Mouse (Mus musculus): Measurements from ENCODE around the gene Fbxl7. TPM values are rescaled to one million over a fixed set of nuclear protein-coding genes. Genes with fewer than 3 reads are reported as not detected.
"Not testable (repeated sequence)": the region's sequence is repeated elsewhere in the genome, so short reads cannot be mapped to it uniquely, and the experiment has no call there.

Gene Fbxl7
- polyA plus RNA-seq, 2 experiments: 17.5 to 19.9 TPM

GRCm38 (mm10) chr15:26774895-26775294 lies 120.5 kb downstream of the Fbxl7 start:
- Histone ChIP-seq H3K27ac (replicated peaks; ENCODE audit: low read depth, low read length) (no peak overlapping the region), H3K4me3 (replicated peaks; ENCODE audit: low read length) (no peak overlapping the region), H3K9me3 (ENCODE audit: control insufficient read depth, low read length) (no peaks in the 10 kb centered on the region), H3K36me3 (ENCODE audit: control insufficient read depth, insufficient read depth, low read length) (no peaks in the 10 kb centered on the region), H3K9ac (ENCODE audit: low read depth, low read length, severe bottlenecking) (no peak overlapping the region), H3K4me1 (ENCODE audit: control insufficient read depth, insufficient read depth, low read length) (no peaks in the 10 kb centered on the region), H3K27me3 (ENCODE audit: control insufficient read depth, insufficient read depth, low read length) (no peaks in the 10 kb centered on the region), H3K4me2 (replicated peaks; ENCODE audit: low read depth, low read length, severe bottlenecking) (no peak overlapping the region)
- 95% methylated on average over 2 of the region's 2 CpGs for WGBS
- DNase-seq (ENCODE audit: low spot score): no peak
- no peak for TF ChIP-seq POLR2A (IDR thresholded peaks at IDR 0.05; ENCODE audit: borderline replicate concordance, extremely low read depth, insufficient read depth, insufficient read length)
- no peak for ATAC-seq (ENCODE audit: low FRiP score, low read depth)

DNA sequence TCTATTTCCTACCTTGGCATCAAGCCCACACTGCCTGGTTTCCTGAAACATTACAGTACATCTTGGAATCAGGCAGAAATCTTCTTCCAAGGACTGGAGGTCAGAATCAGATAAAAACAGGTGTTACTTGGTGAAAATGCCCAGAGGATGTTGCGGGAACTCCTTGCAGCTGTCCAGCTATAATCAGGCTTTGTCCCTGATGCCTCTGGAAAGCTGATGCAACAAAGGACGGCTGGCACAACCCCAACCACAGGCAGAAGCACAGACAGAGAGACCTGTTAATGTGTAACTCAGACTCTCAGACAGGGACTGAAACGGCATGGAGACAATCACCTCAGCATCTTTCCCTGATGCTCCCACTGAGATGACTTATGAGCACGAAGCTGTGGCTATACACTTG lies 133.7 kb downstream of the Fbxl7 start:
- H3K4me2 ChIP-seq (replicated peaks; ENCODE audit: low read depth, low read length, severe bottlenecking): no peak overlapping the region
- no peaks in the 10 kb centered on the region for H3K36me3 ChIP-seq (ENCODE audit: control insufficient read depth, insufficient read depth, low read length)
- DNase-seq (ENCODE audit: low spot score): peak; percentile 6
- no peaks in the 10 kb centered on the region for H3K27me3 ChIP-seq (ENCODE audit: control insufficient read depth, insufficient read depth, low read length)
- H3K27ac ChIP-seq (replicated peaks; ENCODE audit: low read depth, low read length): no peak overlapping the region
- no peaks in the 10 kb centered on the region; the same call in 1 of the 2 replicates for H3K4me1 ChIP-seq (ENCODE audit: control insufficient read depth, insufficient read depth, low read length)
- WGBS: 71% methylated on average over 4 of the region's 4 CpGs
- H3K4me3 ChIP-seq (replicated peaks; ENCODE audit: low read length): no peak overlapping the region
- no peak for TF ChIP-seq POLR2A (IDR thresholded peaks at IDR 0.05; ENCODE audit: borderline replicate concordance, extremely low read depth, insufficient read depth, insufficient read length)
- H3K9ac ChIP-seq (ENCODE audit: low read depth, low read length, severe bottlenecking): no peak overlapping the region
- no peak for ATAC-seq (ENCODE audit: low FRiP score, low read depth)
- no peaks in the 10 kb centered on the region for H3K9me3 ChIP-seq (ENCODE audit: control insufficient read depth, low read length)

GRCm38 (mm10) chr15:26748484-26748883 lies 146.9 kb downstream of the Fbxl7 start:
- H3K4me3 ChIP-seq (replicated peaks; ENCODE audit: low read length): no peak overlapping the region
- no peaks in the 10 kb centered on the region for H3K36me3 ChIP-seq (ENCODE audit: control insufficient read depth, insufficient read depth, low read length)
- H3K27me3 ChIP-seq (ENCODE audit: control insufficient read depth, insufficient read depth, low read length): no peaks in the 10 kb centered on the region
- no peak overlapping the region for H3K4me2 ChIP-seq (replicated peaks; ENCODE audit: low read depth, low read length, severe bottlenecking)
- H3K4me1 ChIP-seq (ENCODE audit: control insufficient read depth, insufficient read depth, low read length): no peaks in the 10 kb centered on the region
- ATAC-seq (ENCODE audit: low FRiP score, low read depth) (no peak), DNase-seq (ENCODE audit: low spot score) (no peak)
- no peak for TF ChIP-seq POLR2A (IDR thresholded peaks at IDR 0.05; ENCODE audit: borderline replicate concordance, extremely low read depth, insufficient read depth, insufficient read length)
- WGBS: 82% methylated on average over 3 of the region's 3 CpGs
- no peak overlapping the region for H3K9ac ChIP-seq (ENCODE audit: low read depth, low read length, severe bottlenecking)
- no peaks in the 10 kb centered on the region for H3K9me3 ChIP-seq (ENCODE audit: control insufficient read depth, low read length)
- H3K27ac ChIP-seq (replicated peaks; ENCODE audit: low read depth, low read length): no peak overlapping the region

DNA sequence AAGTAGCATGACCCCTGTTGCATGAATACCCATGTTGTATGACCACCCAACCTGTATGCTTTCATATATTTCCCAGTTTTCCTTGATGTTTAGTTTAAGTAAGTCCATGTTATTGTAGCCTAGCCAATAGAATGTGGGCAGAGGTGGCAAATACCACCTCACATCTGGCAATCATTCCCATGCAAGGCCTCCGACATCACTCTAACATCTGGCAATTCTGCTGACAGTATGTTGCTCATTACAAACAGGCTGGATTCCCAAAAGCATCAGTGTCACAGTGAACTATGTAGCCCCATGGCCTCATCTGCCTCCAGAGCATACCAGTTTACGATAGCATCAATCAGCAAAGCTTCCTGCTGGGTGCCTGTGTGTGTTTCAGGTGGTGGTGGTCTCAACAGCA lies 163.0 kb downstream of the Fbxl7 start:
- Histone ChIP-seq H3K4me2 (replicated peaks; ENCODE audit: low read depth, low read length, severe bottlenecking) (no peak overlapping the region), H3K27me3 (ENCODE audit: control insufficient read depth, insufficient read depth, low read length) (no peaks in the 10 kb centered on the region), H3K4me3 (replicated peaks; ENCODE audit: low read length) (no peak overlapping the region), H3K9me3 (ENCODE audit: control insufficient read depth, low read length) (no peaks in the 10 kb centered on the region), H3K36me3 (ENCODE audit: control insufficient read depth, insufficient read depth, low read length) (no peaks in the 10 kb centered on the region), H3K9ac (ENCODE audit: low read depth, low read length, severe bottlenecking) (no peak overlapping the region), H3K4me1 (ENCODE audit: control insufficient read depth, insufficient read depth, low read length) (no peaks in the 10 kb centered on the region; the same call in 1 of the 2 replicates), H3K27ac (replicated peaks; ENCODE audit: low read depth, low read length) (no peak overlapping the region)
- TF ChIP-seq POLR2A (IDR thresholded peaks at IDR 0.05; ENCODE audit: borderline replicate concordance, extremely low read depth, insufficient read depth, insufficient read length): no peak
- DNase-seq (ENCODE audit: low spot score): no peak
- ATAC-seq (ENCODE audit: low FRiP score, low read depth): no peak
- WGBS: 34% methylated on average over 2 of the region's 2 CpGs

GRCm38 (mm10) chr15:26730760-26731159 lies 164.6 kb downstream of the Fbxl7 start:
- Histone ChIP-seq H3K4me2 (replicated peaks; ENCODE audit: low read depth, low read length, severe bottlenecking) (no peak overlapping the region), H3K9ac (ENCODE audit: low read depth, low read length, severe bottlenecking) (no peak overlapping the region), H3K27ac (replicated peaks; ENCODE audit: low read depth, low read length) (no peak overlapping the region), H3K4me3 (replicated peaks; ENCODE audit: low read length) (no peak overlapping the region), H3K9me3 (ENCODE audit: control insufficient read depth, low read length) (no peaks in the 10 kb centered on the region), H3K27me3 (ENCODE audit: control insufficient read depth, insufficient read depth, low read length) (no peaks in the 10 kb centered on the region), H3K36me3 (ENCODE audit: control insufficient read depth, insufficient read depth, low read length) (no peaks in the 10 kb centered on the region), H3K4me1 (ENCODE audit: control insufficient read depth, insufficient read depth, low read length) (no peaks in the 10 kb centered on the region; the same call in 1 of the 2 replicates)
- DNase-seq (ENCODE audit: low spot score): no peak
- 90% methylated on average over 2 of the region's 2 CpGs for WGBS
- ATAC-seq (ENCODE audit: low FRiP score, low read depth): no peak
- TF ChIP-seq POLR2A (IDR thresholded peaks at IDR 0.05; ENCODE audit: borderline replicate concordance, extremely low read depth, insufficient read depth, insufficient read length): no peak

- 95% methylated on average over 3 of the region's 7 CpGs for WGBS
- not testable (repeated sequence) for H3K4me3 ChIP-seq (replicated peaks; ENCODE audit: low read length); H3K4me1 ChIP-seq (ENCODE audit: control insufficient read depth, insufficient read depth, low read length); ATAC-seq (ENCODE audit: low FRiP score, low read depth); H3K36me3 ChIP-seq (ENCODE audit: control insufficient read depth, insufficient read depth, low read length); H3K27ac ChIP-seq (replicated peaks; ENCODE audit: low read depth, low read length); H3K4me2 ChIP-seq (replicated peaks; ENCODE audit: low read depth, low read length, severe bottlenecking); H3K9me3 ChIP-seq (ENCODE audit: control insufficient read depth, low read length); H3K27me3 ChIP-seq (ENCODE audit: control insufficient read depth, insufficient read depth, low read length); H3K9ac ChIP-seq (ENCODE audit: low read depth, low read length, severe bottlenecking); DNase-seq (ENCODE audit: low spot score)
Measured at GRCm38 (mm10) chr15:26729341-26729740, 166.0 kb downstream of the Fbxl7 start.
